Mouse (Mus musculus): Measurements from ENCODE around the gene Gpr139. TPM values are rescaled to one million over a fixed set of nuclear protein-coding genes. Genes with fewer than 3 reads are reported as not detected.

Gene Gpr139
- polyA plus RNA-seq (2015; fragmentation: Nextera tagmentation; extraction: Ambion mirVana) = not detected in 2 replicates

DNA sequence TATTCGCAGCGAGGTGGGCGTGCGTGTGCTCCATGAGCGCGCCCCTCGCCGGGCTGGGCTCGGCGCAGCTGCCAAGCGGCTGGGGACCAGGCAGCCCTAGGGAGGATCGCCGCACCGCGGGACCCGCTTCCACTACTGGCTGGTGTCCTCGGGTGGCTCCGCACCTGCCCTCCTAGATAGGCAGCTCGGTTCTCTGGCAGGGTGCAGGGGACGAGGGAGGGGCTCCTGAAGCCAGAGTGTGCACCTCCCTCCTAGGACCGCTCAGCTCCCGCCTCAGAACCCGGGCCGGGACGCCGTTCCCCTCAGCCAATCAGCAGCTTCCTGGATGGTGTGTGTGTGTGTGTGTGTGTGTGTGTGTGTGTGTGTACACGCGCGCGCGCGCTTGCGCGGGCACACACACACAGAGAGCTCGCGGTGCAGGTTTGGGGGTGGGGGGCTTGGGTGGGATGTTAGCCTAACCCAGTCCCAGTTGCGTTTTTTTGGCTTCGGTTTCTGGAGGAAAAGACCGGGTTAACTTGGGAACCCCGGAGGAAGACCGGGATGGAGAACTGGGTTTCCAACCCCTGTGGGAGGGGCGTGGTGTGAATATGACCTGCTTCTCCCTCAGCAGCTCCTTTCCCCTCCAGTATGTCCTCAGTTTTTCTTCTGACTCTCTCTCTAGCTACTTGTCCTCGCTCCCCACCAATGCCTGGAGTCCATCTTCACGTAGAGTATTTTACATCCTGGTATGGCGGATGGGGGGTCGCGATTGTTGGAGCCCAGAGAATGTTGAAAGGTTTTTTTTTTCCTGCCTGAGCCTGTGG is at the start of gene Gpr139:
TSS of gene Gpr139 (minus strand) at position 263 of the 803 bp plus-strand sequence.

Other genes starting within 250 kb of the Gpr139 start
- 12.0 and 13.4 TPM in 2 replicates for gene Gprc5b, start 189.4 kb downstream of the Gpr139 start, polyA plus RNA-seq (2015; fragmentation: Nextera tagmentation; extraction: Ambion mirVana)